Mouse (Mus musculus) 416B (cell line): Measurements from ENCODE around the gene Atf1.

ENCODE experiments used
- DNase-seq: peaks from one replicate; pipeline ENCODE4 v3.0.0; 2011; ENCODE audit warnings: low read depth

Atf1 gene

GRCm38 (mm10) chr15:100307438-100308096, 79.9 kb downstream of the Atf1 start:
- peak; percentile 87 for DNase-seq
